Mouse (Mus musculus) monocyte, adult 2 months (primary cell): ENCODE measurements around the gene Cubn.

Experiments used
- DNase-seq, 2 experiments: peaks; one replicate each; pipeline ENCODE4 v3.0.0; 2022; ENCODE audit warnings: low spot score in 2 of 2, low read depth in 1 of 2

The Cubn gene

DNA sequence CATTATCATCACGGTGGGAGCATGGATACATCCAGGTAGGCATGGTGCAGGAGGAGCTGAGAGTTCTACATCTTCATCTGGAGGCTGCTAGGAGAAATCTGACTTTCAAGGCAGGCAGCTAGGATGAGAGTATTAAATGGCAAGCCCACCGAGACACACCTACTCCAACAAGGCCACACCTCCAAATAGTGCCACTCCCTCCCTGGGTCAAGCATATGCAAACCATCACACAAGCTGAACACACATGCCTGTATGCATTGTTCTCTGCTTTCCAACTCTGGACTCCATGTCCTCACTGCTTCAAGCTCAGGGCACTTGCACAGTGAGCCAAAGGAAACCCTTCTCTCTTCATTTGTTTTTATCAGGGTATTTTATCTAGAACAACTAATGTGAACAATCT lies 233.0 kb downstream of the Cubn start:
- DNase-seq, result no peak

DNA sequence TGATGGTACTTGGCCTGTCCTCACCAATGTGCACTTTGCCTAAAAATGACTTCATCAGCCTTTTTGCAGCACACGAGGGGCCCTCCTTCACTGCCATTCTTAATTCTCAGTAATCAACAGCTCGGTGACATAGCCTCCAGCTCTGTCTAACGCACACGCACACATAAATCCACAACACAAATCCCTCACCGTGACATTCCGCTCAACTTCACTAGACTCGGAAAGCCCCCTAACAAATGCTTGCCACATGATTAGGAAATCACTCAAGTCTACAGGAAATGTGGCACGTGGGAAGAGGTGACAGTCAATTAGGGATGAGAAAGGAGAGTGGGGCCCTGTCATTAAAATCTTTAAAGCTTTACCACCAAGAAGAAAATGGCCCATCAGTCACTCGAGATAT lies 250.9 kb downstream of the Cubn start:
- DNase-seq, result no peak

DNA sequence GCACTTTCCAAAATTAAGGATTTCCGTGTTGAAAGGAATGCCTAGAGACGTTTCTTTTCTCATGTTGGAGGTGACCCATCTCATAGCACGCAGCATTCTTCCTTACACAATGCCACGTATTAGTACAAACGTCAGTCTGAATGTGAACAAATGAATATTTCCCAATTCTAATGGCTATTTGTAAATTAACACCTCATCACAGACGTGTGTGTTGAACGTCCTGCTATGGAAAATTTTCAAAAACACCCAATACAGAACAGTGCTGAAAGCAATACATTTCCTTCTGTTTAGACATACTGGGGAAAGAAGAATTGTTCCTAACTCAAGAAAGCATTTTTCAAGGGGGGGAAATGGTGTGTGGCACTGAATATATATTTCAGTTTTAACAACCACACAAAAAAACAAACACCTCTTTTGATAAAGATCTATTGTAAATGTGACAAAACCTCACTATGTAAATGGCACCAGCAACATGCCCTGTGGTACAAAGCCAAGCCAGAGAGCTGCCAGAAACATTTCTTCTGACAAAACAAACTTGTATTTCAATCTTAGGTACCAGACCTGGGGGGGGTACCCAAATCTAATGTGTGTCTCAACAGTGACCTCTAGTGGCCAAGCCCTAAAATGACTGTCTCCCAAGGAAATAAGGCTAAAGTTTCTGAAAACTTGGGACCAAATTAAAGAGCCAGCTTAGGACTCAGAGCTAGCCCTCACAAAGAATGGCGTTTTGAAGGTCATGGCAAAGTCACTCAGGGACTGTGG lies 254.3 kb downstream of the Cubn start:
- peak in 1 of 2 experiments; percentile 7 for DNase-seq

DNA sequence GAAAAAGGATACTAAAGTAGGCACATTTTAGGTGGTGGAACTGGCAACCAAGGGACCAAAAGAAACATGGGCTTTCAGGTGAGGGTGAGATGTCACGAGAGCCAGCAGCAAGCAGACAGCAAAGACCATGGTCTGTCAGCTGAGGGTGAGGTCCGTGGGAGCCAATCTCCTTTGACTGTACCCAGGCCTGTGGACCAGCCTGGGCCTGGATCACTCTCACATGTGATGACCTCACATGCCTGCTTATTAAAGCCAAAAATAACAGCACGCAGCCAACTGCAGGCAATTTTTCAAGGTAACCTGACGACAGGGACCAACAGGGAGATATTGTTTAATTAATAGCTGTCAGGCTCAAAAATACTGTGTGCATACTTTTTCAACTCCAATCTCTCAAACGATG lies 255.9 kb downstream of the Cubn start:
- no peak for DNase-seq

DNA sequence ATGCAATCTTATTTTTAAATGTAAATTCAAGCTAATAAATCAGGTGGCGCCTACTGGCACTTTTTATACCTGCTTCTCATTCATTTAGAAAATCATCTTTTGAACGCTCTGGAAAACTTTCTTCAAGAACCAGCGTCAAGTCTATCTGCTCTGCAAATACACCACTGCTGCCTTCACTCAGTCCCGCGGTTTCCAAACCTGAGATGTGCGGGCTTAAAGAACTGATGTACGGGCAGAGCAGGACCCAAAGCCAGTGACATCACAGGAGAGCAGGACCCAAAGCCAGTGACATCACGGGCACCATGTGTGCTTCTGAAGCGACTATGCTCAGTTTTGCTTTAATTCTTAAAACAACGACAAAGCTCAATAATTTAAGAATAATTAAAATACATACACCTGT lies 256.8 kb downstream of the Cubn start:
- DNase-seq, result no peak

DNA sequence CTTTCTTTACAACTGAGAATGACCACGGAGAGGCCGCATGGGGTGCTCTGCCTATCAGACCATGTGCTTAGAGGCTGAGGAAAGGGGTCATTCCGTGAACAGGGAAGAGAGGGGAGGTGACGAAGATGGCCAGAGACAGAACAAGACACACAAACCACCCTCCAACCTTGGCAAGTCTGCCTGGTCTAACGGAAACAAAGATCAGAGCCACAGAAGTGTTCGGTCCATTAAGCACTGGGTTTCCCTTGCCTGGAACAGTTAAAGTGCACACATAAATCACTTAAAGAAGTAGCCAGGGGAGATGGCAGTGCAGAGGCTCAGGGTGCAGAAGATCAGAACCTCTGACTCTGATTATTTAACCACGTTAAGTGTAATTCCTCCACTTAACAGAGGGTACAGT lies 257.7 kb downstream of the Cubn start:
- no peak for DNase-seq

DNA sequence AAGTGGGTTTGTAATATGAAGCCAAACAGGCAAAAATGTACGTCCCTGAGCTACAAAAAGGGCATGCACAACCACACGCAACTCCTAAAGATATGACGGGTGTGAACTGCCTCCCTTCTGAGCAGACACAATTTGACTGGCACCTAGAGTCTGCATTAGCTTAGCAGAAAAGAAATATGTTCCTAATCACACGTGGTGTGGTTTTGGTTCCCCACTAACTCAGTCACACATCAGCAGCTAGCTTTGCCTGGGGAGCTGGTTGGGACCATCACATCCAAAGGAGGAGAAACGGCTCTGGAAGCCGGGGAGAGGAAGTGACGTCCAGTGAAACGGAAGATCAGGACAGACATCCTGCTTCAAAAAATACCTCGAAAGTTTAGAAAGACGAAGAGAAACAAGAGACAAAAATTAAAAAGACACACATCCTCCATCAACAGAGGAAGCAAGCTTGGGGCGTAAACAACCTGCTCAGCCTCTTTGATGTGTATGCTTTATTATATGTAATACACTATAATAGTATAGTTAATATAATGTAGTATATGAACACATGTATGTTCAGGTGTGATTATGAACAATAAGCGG lies 258.3 kb downstream of the Cubn start:
- no peak for DNase-seq

DNA sequence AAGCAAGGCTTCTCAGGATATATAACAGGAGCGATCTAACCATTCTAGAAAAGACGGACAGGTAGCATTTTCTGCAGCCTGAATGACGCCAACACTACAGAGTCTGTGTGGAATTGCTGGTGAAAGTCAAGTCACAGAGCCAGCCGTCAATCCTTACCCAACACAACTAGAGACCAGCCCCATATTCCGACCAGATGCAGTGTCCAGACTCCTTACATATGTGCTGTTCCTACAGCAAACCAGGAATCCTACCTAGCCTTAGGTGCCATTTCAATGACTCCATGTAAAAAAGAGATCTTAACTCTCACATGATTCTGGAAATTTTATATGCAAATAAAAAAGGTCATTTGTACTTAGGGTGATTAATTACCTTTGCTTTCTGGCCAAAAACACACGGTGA lies 259.3 kb downstream of the Cubn start:
- no peak for DNase-seq

DNA sequence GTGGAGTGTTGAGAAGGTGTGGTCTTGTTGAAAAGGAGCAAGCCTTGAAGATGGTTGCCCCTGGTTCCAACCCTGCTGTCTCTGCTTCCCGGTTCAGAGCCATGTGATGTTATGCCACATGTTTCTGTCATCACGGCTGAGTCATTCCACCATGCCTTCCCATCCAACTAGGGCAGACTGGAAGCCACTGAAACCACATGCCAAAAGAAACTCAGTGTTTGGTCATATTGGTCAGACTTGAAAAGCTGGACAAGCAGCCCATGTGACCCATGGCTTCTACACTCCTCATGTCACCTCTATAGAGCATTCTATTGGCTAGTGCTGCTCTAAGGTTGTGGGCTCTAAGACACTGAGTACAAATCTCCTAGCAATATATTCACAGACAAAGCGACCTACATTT lies 261.9 kb downstream of the Cubn start:
- DNase-seq, result no peak
